Mouse (Mus musculus) left cerebral cortex, adult 18-20 months (tissue): ENCODE data around the gene Pias1. TPM values are rescaled to one million over a fixed set of nuclear protein-coding genes. Genes with fewer than 3 reads are reported as not detected.

Source experiments
- DNase-seq, 2 experiments: peaks; one replicate each; pipeline ENCODE4 v3.0.0; 2021 to 2022; ENCODE audit warnings: low spot score in 2 of 2, mixed read lengths in 1 of 2
- total RNA-seq, 2 experiments: library from RNA; stranded (reverse); gene quantifications; 2 replicates each; pipeline ENCODE4 v1.2.3; 2021

The Pias1 gene
- total RNA-seq, 2 experiments from 2014 or later = 69.4 to 75.4 TPM

GRCm38 (mm10) chr9:62858266-62859019, 129.3 kb downstream of the Pias1 start:
- no peak for DNase-seq

- no peak for DNase-seq
Observed at GRCm38 (mm10) chr9:62857719-62858261, 129.9 kb downstream of the Pias1 start, which contains the start of gene Calml4. Gene Calml4 (plus strand): TSS chr9:62858080.

GRCm38 (mm10) chr9:62857216-62857615, 130.5 kb downstream of the Pias1 start:
- no peak for DNase-seq

- no peak for DNase-seq
Observed at GRCm38 (mm10) chr9:62854483-62854882, 133.2 kb downstream of the Pias1 start.

- no peak for DNase-seq
Observed at GRCm38 (mm10) chr9:62851571-62851970, 136.2 kb downstream of the Pias1 start.

- DNase-seq = no peak
Observed at GRCm38 (mm10) chr9:62848641-62849040, 139.1 kb downstream of the Pias1 start.

- DNase-seq = peak; percentile 85 to 92
Observed at GRCm38 (mm10) chr9:62847694-62848093, 140.0 kb downstream of the Pias1 start.

GRCm38 (mm10) chr9:62844461-62844860, 143.3 kb downstream of the Pias1 start:
- no peak for DNase-seq

GRCm38 (mm10) chr9:62843356-62844024, 144.2 kb downstream of the Pias1 start:
- no peak for DNase-seq

- no peak for DNase-seq
Observed at GRCm38 (mm10) chr9:62839172-62839770, 148.5 kb downstream of the Pias1 start.

GRCm38 (mm10) chr9:62838506-62839171, 149.1 kb downstream of the Pias1 start, which contains the start of gene Cln6:
Gene Cln6 (plus strand): TSS chr9:62838785.
- DNase-seq = peak; percentile 58 to 71

GRCm38 (mm10) chr9:62838146-62838505, 149.6 kb downstream of the Pias1 start:
- DNase-seq = no peak

GRCm38 (mm10) chr9:62837611-62838010, 150.1 kb downstream of the Pias1 start:
- no peak for DNase-seq

- DNase-seq = no peak
Observed at GRCm38 (mm10) chr9:62835705-62836446, 151.8 kb downstream of the Pias1 start.

- no peak for DNase-seq
Observed at GRCm38 (mm10) chr9:62834906-62835305, 152.8 kb downstream of the Pias1 start.

- DNase-seq = no peak
Observed at GRCm38 (mm10) chr9:62829877-62830276, 157.8 kb downstream of the Pias1 start.

GRCm38 (mm10) chr9:62828662-62829086, 159.1 kb downstream of the Pias1 start:
- DNase-seq = peak; percentile 91 to 95
